Mouse (Mus musculus) cortical plate, adult 2 months (tissue): ENCODE measurements at regions not wholly inside any gene's neighbourhood (a gene's known extent, or its start where the extent isn't known, plus 50 kb on each side); places are given as distances from the start of the nearest gene placed in this dataset.

Experiments used
- H3K27ac ChIP-seq: fragments of 200-500 bp; 2 replicates; pipeline ENCODE4 v1.5.1; 2012; ENCODE audit warnings: low read length, control low read depth, inconsistent platforms; ENCODE audit not compliant: insufficient read depth
- H3K4me1 ChIP-seq: fragments of 200-500 bp; 2 replicates; pipeline ENCODE4 v1.6.1; 2011; ENCODE audit warnings: low read length; ENCODE audit not compliant: control insufficient read depth, insufficient read depth
- H3K4me3 ChIP-seq: fragments of 200-500 bp; 2 replicates; pipeline ENCODE4 v1.5.1; 2011; ENCODE audit warnings: mild to moderate bottlenecking, low read length, control low read depth; ENCODE audit not compliant: insufficient read depth
- CTCF ChIP-seq: fragments of 200-500 bp; IDR thresholded peaks from 2 replicates; pipeline ENCODE4 v1.5.1; 2011; ENCODE audit warnings: mild to moderate bottlenecking, control low read depth, low read length; ENCODE audit not compliant: insufficient read depth; ENCODE audit errors: extremely low read depth
- POLR2A ChIP-seq: fragments of 200-500 bp; IDR thresholded peaks from 2 replicates; pipeline ENCODE4 v1.6.1; 2011; ENCODE audit warnings: mild to moderate bottlenecking, low read length, control low read depth; ENCODE audit not compliant: insufficient read depth; ENCODE audit errors: extremely low read depth

DNA sequence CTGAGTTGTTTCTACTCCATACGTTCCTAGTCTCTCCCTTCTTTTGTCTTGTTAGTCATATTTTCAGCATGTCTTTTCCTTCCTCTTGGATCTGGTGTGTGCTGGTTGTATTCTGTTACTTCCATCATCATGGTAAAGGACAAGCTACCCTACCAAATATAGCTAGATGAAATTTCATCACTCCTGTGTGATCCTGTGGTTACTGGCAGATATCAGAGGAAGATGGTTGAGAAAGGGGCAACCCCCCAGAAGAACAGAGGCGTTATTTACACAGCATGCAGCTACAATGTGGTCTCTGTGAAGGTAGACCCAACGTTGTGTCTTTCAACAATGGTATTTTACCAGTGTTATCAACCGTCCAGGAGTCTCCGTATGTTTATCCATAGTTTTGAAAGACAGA is 52.8 kb upstream of the Adgrl4 start:
- no peak overlapping the region for H3K27ac ChIP-seq
- H3K4me3 ChIP-seq: no peak overlapping the region
- no peak for TF ChIP-seq POLR2A
- no peak for TF ChIP-seq CTCF
- no peaks in the 10 kb centered on the region for H3K4me1 ChIP-seq

DNA sequence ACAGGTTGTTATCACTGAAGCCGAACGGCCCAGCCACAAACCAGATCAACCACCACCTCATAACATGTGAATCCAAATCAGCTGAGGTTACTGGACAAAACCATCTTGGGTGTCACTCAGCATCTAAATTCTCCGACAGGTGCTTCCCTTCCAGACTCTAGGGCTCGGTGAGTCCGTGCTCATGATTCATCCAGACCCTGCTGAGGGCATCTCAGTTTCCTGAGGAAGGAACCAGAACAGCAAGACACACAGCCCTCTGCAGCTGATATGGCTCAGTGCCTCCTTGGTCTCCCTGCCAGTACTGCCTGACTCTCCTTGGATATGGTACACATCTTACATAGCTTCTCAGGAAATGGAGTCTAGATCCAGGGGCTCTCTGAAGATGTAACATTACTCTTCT is 51.6 kb upstream of the Adgrl4 start:
- no peaks in the 10 kb centered on the region for H3K4me1 ChIP-seq
- TF ChIP-seq CTCF (no peak), POLR2A (no peak)
- H3K27ac ChIP-seq: no peak overlapping the region
- no peak overlapping the region for H3K4me3 ChIP-seq
